Mouse (Mus musculus) liver, embryonic 14 days (tissue): ENCODE data around the gene Tbl3. TPM values are rescaled to one million over a fixed set of nuclear protein-coding genes. Genes with fewer than 3 reads are reported as not detected.

Experiments used
- polyA plus RNA-seq: library from polyadenylated mRNA; depleted of rRNA; stranded (reverse); fragments of >200 nt; gene quantifications from 2 replicates; pipeline ENCODE4 v1.2.3, GENCODE M21; 2012; rRNA removed

Gene Tbl3
- 24.4 and 29.3 TPM in 2 replicates for polyA plus RNA-seq

DNA sequence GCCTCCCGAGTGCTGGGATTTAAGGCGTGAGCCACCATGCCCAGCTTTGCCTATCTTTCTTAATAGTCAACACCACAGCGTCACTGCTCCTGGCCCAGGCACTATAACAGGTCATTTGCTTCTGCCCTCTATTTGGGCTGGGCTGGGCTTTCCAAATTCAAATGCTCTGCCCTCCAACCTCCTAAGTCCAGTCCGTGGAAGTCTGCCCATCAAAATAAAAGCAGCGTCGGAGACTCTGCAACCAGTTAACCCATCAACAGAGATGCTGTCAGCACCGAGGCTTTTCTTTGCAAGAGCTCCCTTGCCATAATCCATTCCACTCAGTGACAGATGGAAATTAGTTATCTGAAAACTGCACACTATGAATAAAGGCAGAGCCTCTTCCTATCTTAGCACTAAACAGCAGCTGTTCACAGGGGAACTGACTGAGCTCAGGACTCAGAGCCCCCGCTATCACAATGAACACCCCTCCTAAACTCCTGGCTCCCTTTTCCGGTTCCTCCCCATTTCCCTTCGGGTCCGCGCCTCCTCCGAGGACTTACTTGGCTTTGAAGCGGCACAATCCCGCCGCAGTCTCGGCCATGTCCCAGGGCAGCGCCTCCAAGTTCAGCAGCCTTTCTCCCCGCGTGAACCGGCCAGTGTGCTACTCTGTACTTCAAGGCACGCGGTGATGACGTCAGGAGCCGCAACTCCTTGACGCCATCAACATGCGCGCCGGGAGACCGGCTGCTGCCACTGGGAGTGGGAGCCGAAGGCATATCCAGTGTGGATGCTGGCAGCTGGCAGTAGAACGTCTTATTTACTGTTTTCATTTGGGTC is at the start of gene Tbl3:
Gene Tbl3, minus strand, starts transcription at position 679 of the 819 bp plus-strand sequence.

DNA sequence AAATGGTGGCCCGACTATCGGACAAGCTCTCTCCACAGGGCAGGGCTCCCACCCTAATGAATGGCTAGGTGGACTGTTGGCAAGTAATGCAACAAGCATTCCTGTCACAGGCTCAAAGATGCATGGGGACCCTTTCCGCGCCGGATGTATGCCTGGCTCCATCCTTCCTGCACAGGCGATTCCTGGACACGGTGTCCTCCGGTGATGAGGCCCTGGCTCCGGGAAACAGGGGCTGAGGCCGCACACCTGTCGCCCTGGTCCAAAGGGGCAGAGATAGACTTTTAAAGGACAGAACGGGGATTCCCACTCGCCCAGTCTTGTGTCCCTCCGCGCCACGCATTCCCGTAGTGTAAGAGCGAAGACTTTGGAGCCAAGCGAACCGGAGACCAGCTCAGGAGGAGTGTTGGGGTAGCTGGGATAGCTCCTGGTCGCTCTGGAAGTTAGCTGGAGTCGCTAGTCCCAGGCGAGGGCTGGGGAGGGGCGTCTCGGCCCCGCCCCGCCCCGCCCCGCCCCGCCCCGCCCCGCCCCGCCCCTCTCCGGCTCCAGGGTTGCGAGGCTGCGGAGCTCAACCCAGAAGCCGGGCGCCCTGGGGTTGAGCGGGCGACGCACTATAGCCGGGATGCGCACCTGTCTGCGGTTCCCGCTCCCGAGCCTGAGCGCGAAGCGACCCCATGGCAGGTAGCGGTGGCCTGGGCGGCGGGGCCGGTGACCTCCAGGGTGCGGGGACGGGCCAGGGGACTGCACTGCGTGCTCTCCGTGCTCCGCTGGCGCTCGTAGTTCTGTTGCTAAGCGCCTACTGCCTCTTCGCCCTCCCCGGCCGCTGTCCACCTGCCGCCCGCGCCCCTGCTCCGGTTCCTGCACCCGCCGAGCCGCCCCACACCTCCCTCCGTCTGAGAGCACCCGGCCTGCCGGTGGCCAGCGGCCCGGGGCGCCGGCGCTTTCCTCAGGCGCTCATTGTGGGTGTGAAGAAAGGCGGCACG is 45.2 kb upstream of the Tbl3 start, which contains the start of gene Hs3st6:
Gene Hs3st6, plus strand, starts transcription at position 574 of the 980 bp plus-strand sequence.

GRCm38 (mm10) chr17:24736330-24737051 is 29.0 kb upstream of the Tbl3 start, which contains the start of gene Msrb1:
TSS of gene Msrb1 (plus strand) at chr17:24736642.

DNA sequence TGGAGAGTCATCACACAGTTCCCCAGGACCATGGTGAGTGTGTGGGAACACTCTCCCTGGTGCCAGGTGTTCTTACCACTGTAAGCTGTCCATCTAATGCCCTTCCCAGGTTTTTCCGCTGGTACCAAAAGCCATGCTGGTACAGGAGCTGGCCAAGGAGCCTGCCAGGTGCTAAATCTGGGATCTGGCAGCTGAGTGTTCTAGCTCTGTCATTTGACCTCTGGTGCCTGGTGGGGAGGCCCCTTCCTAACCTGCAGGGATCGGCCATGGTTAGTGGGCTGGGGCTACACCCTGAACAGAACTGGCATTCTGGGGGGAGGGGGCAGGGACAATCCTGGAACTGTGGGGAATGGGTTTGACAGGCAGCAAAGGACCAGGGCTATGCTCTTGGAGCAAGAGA is 20.2 kb upstream of the Tbl3 start, which contains the start of gene Rpl3l:
Gene Rpl3l, plus strand, starts transcription at position 203 of the 400 bp plus-strand sequence.

DNA sequence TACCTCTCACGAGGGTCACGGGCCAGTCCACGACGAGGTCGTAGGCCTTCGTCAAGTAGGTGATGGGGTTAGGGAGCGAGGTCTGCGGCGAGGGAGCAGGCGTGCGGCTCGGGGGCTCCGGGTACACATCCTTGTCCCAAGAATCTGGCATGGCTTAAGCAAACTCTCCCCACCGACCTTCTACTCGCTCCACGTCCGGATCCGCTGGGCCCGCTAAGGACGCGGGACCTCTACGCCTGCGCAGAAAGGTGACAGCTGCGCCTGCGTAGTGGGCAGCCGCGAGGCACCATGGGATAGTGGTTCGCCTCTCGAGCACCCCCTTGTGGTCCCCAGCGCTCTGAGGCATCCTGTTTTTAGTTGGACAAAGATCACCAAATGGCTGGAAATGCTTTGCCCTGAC is 16.7 kb upstream of the Tbl3 start, which contains the start of gene Ndufb10:
Gene Ndufb10, minus strand, starts transcription at position 295 of the 400 bp plus-strand sequence.

DNA sequence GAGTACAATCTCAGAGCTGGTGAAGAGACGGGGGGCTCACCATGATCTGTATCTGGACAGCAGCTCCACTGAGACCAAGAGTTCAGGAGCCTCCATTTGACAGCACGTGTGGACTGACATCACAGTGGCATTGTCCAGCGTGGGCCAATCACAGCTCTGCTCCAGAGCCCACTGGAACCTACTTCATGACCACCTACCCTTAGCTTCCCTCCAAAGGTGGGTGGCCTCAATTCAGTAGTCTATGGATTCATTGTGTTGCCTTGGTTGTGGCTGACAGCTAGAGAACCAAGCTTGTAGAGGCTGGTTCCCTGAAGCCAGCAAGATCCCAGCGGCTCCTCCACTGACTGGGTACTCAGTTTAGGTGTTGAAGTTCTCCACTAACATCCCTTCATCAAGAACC is 10.5 kb upstream of the Tbl3 start, which contains the start of the genes Rnf151 and Rps2:
Gene Rnf151, minus strand, starts transcription at position 121 of the 400 bp plus-strand sequence.
Gene Rps2, plus strand, starts transcription at position 174 of the 400 bp plus-strand sequence.

GRCm38 (mm10) chr17:24696011-24696697 is 11.3 kb downstream of the Tbl3 start, which contains the start of the genes Gfer and Noxo1:
TSS of gene Gfer (minus strand) at chr17:24696156.
TSS of gene Noxo1 (plus strand) at chr17:24696234.

GRCm38 (mm10) chr17:24689251-24690081 is 18.0 kb downstream of the Tbl3 start, which contains the start of gene Syngr3:
TSS of gene Syngr3 (minus strand) at chr17:24689955.

DNA sequence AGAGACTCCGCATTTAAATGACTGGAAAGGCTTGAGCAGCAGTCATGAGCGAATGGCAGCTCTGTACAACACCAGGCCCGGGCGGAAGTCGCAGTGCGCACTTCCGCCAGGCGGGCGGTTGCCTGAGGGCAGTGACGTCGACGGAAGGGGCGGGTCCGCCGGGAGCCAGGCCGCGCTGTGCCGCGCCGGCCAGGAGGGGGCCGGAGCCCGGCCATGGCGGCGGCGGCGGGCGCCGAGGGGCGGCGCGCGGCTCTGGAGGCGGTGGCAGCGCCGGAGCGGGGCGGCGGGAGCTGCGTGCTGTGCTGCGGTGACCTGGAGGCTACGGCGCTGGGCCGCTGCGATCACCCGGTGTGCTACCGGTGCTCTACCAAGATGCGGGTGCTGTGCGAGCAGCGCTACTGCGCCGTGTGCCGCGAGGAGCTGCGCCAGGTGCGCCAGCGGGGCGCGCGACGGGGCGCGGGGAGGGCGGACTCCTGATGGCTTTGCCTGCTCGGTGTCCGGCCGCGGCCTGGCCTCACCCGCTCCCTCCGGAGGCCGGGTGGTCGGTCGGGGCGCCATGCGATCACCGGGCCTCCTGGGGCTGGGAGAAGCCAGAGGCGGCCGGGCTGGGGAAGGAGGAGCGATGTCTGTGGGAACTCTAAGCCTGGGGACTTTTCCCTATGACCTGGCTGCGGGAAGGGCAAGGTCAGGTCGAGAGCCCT is 37.8 kb downstream of the Tbl3 start, which contains the start of gene Zfp598:
Gene Zfp598, plus strand, starts transcription at position 143 of the 701 bp plus-strand sequence.

GRCm38 (mm10) chr17:24658017-24658758 is 49.3 kb downstream of the Tbl3 start, which contains the start of gene Npw:
TSS of gene Npw (minus strand) at chr17:24658457.

GRCm38 (mm10) chr17:24650070-24650616 is 57.3 kb downstream of the Tbl3 start, which contains the start of gene Slc9a3r2:
TSS of gene Slc9a3r2 (minus strand) at chr17:24650327.

Other genes with a start within 250 kb of the Tbl3 start
- 18.2 and 21.0 TPM in 2 replicates for gene E4f1, start 237.3 kb downstream of the Tbl3 start, polyA plus RNA-seq
- 33.2 and 37.2 TPM in 2 replicates for gene Pgp, start 237.3 kb downstream of the Tbl3 start, polyA plus RNA-seq
- 0.29 and 0.43 TPM in 2 replicates for gene Bricd5, start 233.8 kb downstream of the Tbl3 start, polyA plus RNA-seq
- 11.8 and 14.9 TPM in 2 replicates for gene Mlst8, start 228.6 kb downstream of the Tbl3 start, polyA plus RNA-seq
- gene Caskin1, start 219.1 kb downstream of the Tbl3 start, polyA plus RNA-seq, result 0.08 and 0.12 TPM in 2 replicates
- 58.5 and 65.7 TPM in 2 replicates for gene Traf7, start 179.7 kb downstream of the Tbl3 start, polyA plus RNA-seq
- gene Rab26, start 173.4 kb downstream of the Tbl3 start, polyA plus RNA-seq, result 0.25 and 0.28 TPM in 2 replicates
- 3.0 and 3.5 TPM in 2 replicates for gene Pkd1, start 157.8 kb downstream of the Tbl3 start, polyA plus RNA-seq
- gene Tsc2, start 75.0 kb downstream of the Tbl3 start, polyA plus RNA-seq, result 18.2 and 20.5 TPM in 2 replicates
- 6.4 TPM in 2 replicates for gene Nthl1, start 75.0 kb downstream of the Tbl3 start, polyA plus RNA-seq
- gene Slc9a3r2, start 57.3 kb downstream of the Tbl3 start, polyA plus RNA-seq, result 5.4 and 5.8 TPM in 2 replicates
- 0.18 and 0.27 TPM in 2 replicates for gene Npw, start 49.2 kb downstream of the Tbl3 start, polyA plus RNA-seq
- gene Zfp598, start 38.0 kb downstream of the Tbl3 start, polyA plus RNA-seq, result 20.9 and 23.8 TPM in 2 replicates
- gene Syngr3, start 17.7 kb downstream of the Tbl3 start, polyA plus RNA-seq, result 0.05 and 0.06 TPM in 2 replicates
- gene Gfer, start 11.5 kb downstream of the Tbl3 start, polyA plus RNA-seq, result 18.1 and 19.5 TPM in 2 replicates
- gene Noxo1, start 11.4 kb downstream of the Tbl3 start, polyA plus RNA-seq, result 0.66 and 0.81 TPM in 2 replicates
- gene Rnf151, start 10.4 kb upstream of the Tbl3 start, polyA plus RNA-seq, result 0.32 and 0.33 TPM in 2 replicates
- 2,079 and 2,282 TPM in 2 replicates for gene Rps2, start 10.5 kb upstream of the Tbl3 start, polyA plus RNA-seq
- gene Ndufb10, start 16.8 kb upstream of the Tbl3 start, polyA plus RNA-seq, result 166 and 170 TPM in 2 replicates
- not detected in 2 replicates for gene Rpl3l, start 20.2 kb upstream of the Tbl3 start, polyA plus RNA-seq
- 20.9 and 25.8 TPM in 2 replicates for gene Msrb1, start 29.0 kb upstream of the Tbl3 start, polyA plus RNA-seq
- not detected in 2 replicates for gene Hs3st6, start 45.3 kb upstream of the Tbl3 start, polyA plus RNA-seq
- gene Meiob, start 96.6 kb upstream of the Tbl3 start, polyA plus RNA-seq, result 0.71 and 0.81 TPM in 2 replicates
- 56.3 and 67.1 TPM in 2 replicates for gene Hagh, start 132.5 kb upstream of the Tbl3 start, polyA plus RNA-seq
- 21.3 and 22.2 TPM in 2 replicates for gene Fahd1, start 142.7 kb upstream of the Tbl3 start, polyA plus RNA-seq
- 3.2 and 3.9 TPM in 2 replicates for gene Igfals, start 158.3 kb upstream of the Tbl3 start, polyA plus RNA-seq
- gene Nubp2, start 178.7 kb upstream of the Tbl3 start, polyA plus RNA-seq, result 23.3 and 35.0 TPM in 2 replicates
- 22.9 and 27.5 TPM in 2 replicates for gene Spsb3, start 179.0 kb upstream of the Tbl3 start, polyA plus RNA-seq
- 7.7 and 8.7 TPM in 2 replicates for gene Eme2, start 187.4 kb upstream of the Tbl3 start, polyA plus RNA-seq
- gene Mrps34, start 187.5 kb upstream of the Tbl3 start, polyA plus RNA-seq, result 44.0 and 47.7 TPM in 2 replicates
- gene Nme3, start 188.8 kb upstream of the Tbl3 start, polyA plus RNA-seq, result 47.2 and 54.4 TPM in 2 replicates
- gene Mapk8ip3, start 229.3 kb upstream of the Tbl3 start, polyA plus RNA-seq, result 29.7 and 32.2 TPM in 2 replicates